Mouse (Mus musculus): ENCODE data around the gene Slc30a5. TPM values are rescaled to one million over a fixed set of nuclear protein-coding genes. Genes with fewer than 3 reads are reported as not detected.
A peak's percentile ranks its signal among the peaks of the same experiment; 100 is the strongest.

Gene Slc30a5
- polyA plus RNA-seq, 1 experiment from 2014 or later = 50.6 TPM

GRCm38 (mm10) chr13:100834777-100835176 is 1.6 kb upstream of the Slc30a5 start:
- Histone ChIP-seq H3K4me1 (peaks cover 20% of the 10 kb centered on the region), H3K4me2 (no peak overlapping the region), H3K9me3 (no peaks in the 10 kb centered on the region), H3K27ac (no peak overlapping the region), H3K27me3 (no peaks in the 10 kb centered on the region), H3K9ac (no peak overlapping the region), H3K4me3 (no peak overlapping the region), H3K36me3 (no peaks in the 10 kb centered on the region)
- ATAC-seq (ENCODE audit: insufficient number of reproducible peaks, insufficient read depth, low FRiP score, low TSS enrichment, low read depth) = no peak

- Histone ChIP-seq H3K4me2 (peak overlapping the region; percentile 74; the same call in 1 of the 2 replicates), H3K9me3 (no peaks in the 10 kb centered on the region), H3K27ac (no peak overlapping the region), H3K27me3 (no peaks in the 10 kb centered on the region), H3K4me3 (peak overlapping the region; percentile 95), H3K9ac (no peak overlapping the region), H3K36me3 (no peaks in the 10 kb centered on the region), H3K4me1 (peaks cover 24% of the 10 kb centered on the region)
- 59% methylated on average over 6 of the region's 6 CpGs for WGBS
- no peak; the same call in 1 of the 2 replicates for ATAC-seq (ENCODE audit: insufficient number of reproducible peaks, insufficient read depth, low FRiP score, low TSS enrichment, low read depth)
These were observed 394 bp upstream of the Slc30a5 start for GRCm38 (mm10) chr13:100833640-100834002.

GRCm38 (mm10) chr13:100832188-100832587 is 1.0 kb downstream of the Slc30a5 start:
- Histone ChIP-seq H3K27ac (peak overlapping the region; percentile 84; the same call in 1 of the 2 replicates), H3K27me3 (no peaks in the 10 kb centered on the region), H3K4me3 (peak overlapping the region; percentile 95), H3K9ac (peak overlapping the region; percentile 97), H3K4me2 (peak overlapping the region; percentile 74), H3K36me3 (peaks cover 13% of the 10 kb centered on the region), H3K9me3 (no peaks in the 10 kb centered on the region), H3K4me1 (peaks cover 24% of the 10 kb centered on the region)
- ATAC-seq (ENCODE audit: insufficient number of reproducible peaks, insufficient read depth, low FRiP score, low TSS enrichment, low read depth) = no peak
- WGBS = 5% methylated on average over 8 of the region's 8 CpGs

- 0 out of 2 replicates have a peak overlapping the region, but pooled peaks have one; percentile 97 for H3K9ac ChIP-seq
- peak overlapping the region; percentile 74 for H3K4me2 ChIP-seq
- peaks cover 21% of the 10 kb centered on the region for H3K36me3 ChIP-seq
- 73% methylated on average over 6 of the region's 6 CpGs for WGBS
- no peaks in the 10 kb centered on the region for H3K9me3 ChIP-seq
- peak overlapping the region; percentile 95; the same call in 1 of the 2 replicates for H3K4me3 ChIP-seq
- H3K4me1 ChIP-seq = peaks cover 24% of the 10 kb centered on the region
- ATAC-seq (ENCODE audit: insufficient number of reproducible peaks, insufficient read depth, low FRiP score, low TSS enrichment, low read depth) = no peak
- H3K27ac ChIP-seq = no peak overlapping the region
- no peaks in the 10 kb centered on the region for H3K27me3 ChIP-seq
These were observed 2.1 kb downstream of the Slc30a5 start for GRCm38 (mm10) chr13:100831123-100831522.

- Histone ChIP-seq H3K4me3 (no peak overlapping the region), H3K9me3 (no peaks in the 10 kb centered on the region), H3K27ac (no peak overlapping the region), H3K4me2 (no peak overlapping the region), H3K36me3 (peaks cover 63% of the 10 kb centered on the region), H3K4me1 (peaks cover 9% of the 10 kb centered on the region), H3K9ac (no peak overlapping the region), H3K27me3 (no peaks in the 10 kb centered on the region)
- WGBS = 91% methylated on average over 9 of the region's 9 CpGs
- ATAC-seq (ENCODE audit: insufficient number of reproducible peaks, insufficient read depth, low FRiP score, low TSS enrichment, low read depth) = no peak
These were observed 7.4 kb downstream of the Slc30a5 start for GRCm38 (mm10) chr13:100825627-100826410.

- no peak for ATAC-seq (ENCODE audit: insufficient number of reproducible peaks, insufficient read depth, low FRiP score, low TSS enrichment, low read depth)
- Histone ChIP-seq H3K9me3 (no peaks in the 10 kb centered on the region), H3K9ac (no peak overlapping the region)
These were observed 8.3 kb downstream of the Slc30a5 start for GRCm38 (mm10) chr13:100824916-100825315.

GRCm38 (mm10) chr13:100824306-100824705 is 8.9 kb downstream of the Slc30a5 start:
- ATAC-seq (ENCODE audit: insufficient number of reproducible peaks, insufficient read depth, low FRiP score, low TSS enrichment, low read depth) = no peak
- H3K4me3 ChIP-seq = no peak overlapping the region
- H3K4me1 ChIP-seq = 0 out of 2 replicates have a peak, but pooled peaks cover 2% of the 10 kb centered on the region
- peaks cover 77% of the 10 kb centered on the region for H3K36me3 ChIP-seq
- 88% methylated on average over 6 of the region's 6 CpGs for WGBS
- no peak overlapping the region for H3K27ac ChIP-seq
- H3K4me2 ChIP-seq = no peak overlapping the region
- no peaks in the 10 kb centered on the region for H3K9me3 ChIP-seq
- no peaks in the 10 kb centered on the region for H3K27me3 ChIP-seq
- H3K9ac ChIP-seq = no peak overlapping the region

More at GRCm38 (mm10) chr13:100824916-100825315, 8.3 kb downstream of the Slc30a5 start:
- Histone ChIP-seq H3K4me3 (no peak overlapping the region), H3K4me1 (0 out of 2 replicates have a peak, but pooled peaks cover 5% of the 10 kb centered on the region), H3K36me3 (peaks cover 72% of the 10 kb centered on the region), H3K27me3 (no peaks in the 10 kb centered on the region), H3K4me2 (no peak overlapping the region), H3K27ac (no peak overlapping the region)
- WGBS = 95% methylated on average over 3 of the region's 3 CpGs

- H3K36me3 ChIP-seq = peaks cover 80% of the 10 kb centered on the region
- H3K27me3 ChIP-seq = no peaks in the 10 kb centered on the region
- WGBS = 96% methylated on average over 3 of the region's 3 CpGs
- no peak overlapping the region for H3K27ac ChIP-seq
- H3K9me3 ChIP-seq = no peaks in the 10 kb centered on the region
- no peak overlapping the region for H3K4me2 ChIP-seq
- no peak overlapping the region for H3K4me3 ChIP-seq
- H3K4me1 ChIP-seq = no peaks in the 10 kb centered on the region
- no peak overlapping the region for H3K9ac ChIP-seq
- no peak for ATAC-seq (ENCODE audit: insufficient number of reproducible peaks, insufficient read depth, low FRiP score, low TSS enrichment, low read depth)
These were observed 9.4 kb downstream of the Slc30a5 start for GRCm38 (mm10) chr13:100823863-100824262.

GRCm38 (mm10) chr13:100814451-100814850 is 18.8 kb downstream of the Slc30a5 start:
- no peaks in the 10 kb centered on the region for H3K27me3 ChIP-seq
- no peaks in the 10 kb centered on the region for H3K4me1 ChIP-seq
- no peak overlapping the region for H3K9ac ChIP-seq
- H3K27ac ChIP-seq = no peak overlapping the region
- peaks cover 76% of the 10 kb centered on the region for H3K36me3 ChIP-seq
- no peak for ATAC-seq (ENCODE audit: insufficient number of reproducible peaks, insufficient read depth, low FRiP score, low TSS enrichment, low read depth)
- WGBS = 87% methylated on average over 6 of the region's 6 CpGs
- no peaks in the 10 kb centered on the region for H3K9me3 ChIP-seq
- no peak overlapping the region for H3K4me2 ChIP-seq
- no peak overlapping the region for H3K4me3 ChIP-seq

GRCm38 (mm10) chr13:100805776-100806175 is 27.5 kb downstream of the Slc30a5 start:
- H3K27ac ChIP-seq = no peak overlapping the region
- 96% methylated on average over 3 of the region's 3 CpGs for whole genome bisulfite sequencing
- no peaks in the 10 kb centered on the region for H3K27me3 ChIP-seq
- H3K9ac ChIP-seq = no peak overlapping the region
- ATAC-seq (ENCODE audit: insufficient number of reproducible peaks, insufficient read depth, low FRiP score, low TSS enrichment, low read depth) = no peak
- H3K4me1 ChIP-seq = no peaks in the 10 kb centered on the region
- no peak overlapping the region for H3K4me3 ChIP-seq
- H3K9me3 ChIP-seq = no peaks in the 10 kb centered on the region
- H3K4me2 ChIP-seq = no peak overlapping the region
- H3K36me3 ChIP-seq = peaks cover 78% of the 10 kb centered on the region

- Histone ChIP-seq H3K9me3 (no peaks in the 10 kb centered on the region), H3K9ac (no peak overlapping the region), H3K4me2 (no peak overlapping the region), H3K27me3 (no peaks in the 10 kb centered on the region), H3K36me3 (peaks cover 20% of the 10 kb centered on the region), H3K4me3 (no peak overlapping the region), H3K4me1 (no peaks in the 10 kb centered on the region), H3K27ac (no peak overlapping the region)
- ATAC-seq (ENCODE audit: insufficient number of reproducible peaks, insufficient read depth, low FRiP score, low TSS enrichment, low read depth) = no peak
- 91% methylated on average over 6 of the region's 6 CpGs for WGBS
These were observed 36.1 kb downstream of the Slc30a5 start for GRCm38 (mm10) chr13:100797171-100797570.

GRCm38 (mm10) chr13:100789083-100789482 is 44.1 kb downstream of the Slc30a5 start:
- no peak overlapping the region for H3K9ac ChIP-seq
- 70% methylated on average over 3 of the region's 3 CpGs for WGBS
- no peak overlapping the region for H3K27ac ChIP-seq
- no peaks in the 10 kb centered on the region for H3K27me3 ChIP-seq
- ATAC-seq (ENCODE audit: insufficient number of reproducible peaks, insufficient read depth, low FRiP score, low TSS enrichment, low read depth) = no peak
- H3K4me3 ChIP-seq = no peak overlapping the region
- H3K9me3 ChIP-seq = no peaks in the 10 kb centered on the region
- no peak overlapping the region for H3K4me2 ChIP-seq
- no peaks in the 10 kb centered on the region for H3K36me3 ChIP-seq
- peaks cover 14% of the 10 kb centered on the region for H3K4me1 ChIP-seq

Measured in embryonic facial prominence, embryonic 13.5 days (tissue).